Mouse (Mus musculus): ENCODE measurements at regions not wholly inside any gene's neighbourhood (a gene's known extent, or its start where the extent isn't known, plus 50 kb on each side); places are given as distances from the start of the nearest gene placed in this dataset.

DNA sequence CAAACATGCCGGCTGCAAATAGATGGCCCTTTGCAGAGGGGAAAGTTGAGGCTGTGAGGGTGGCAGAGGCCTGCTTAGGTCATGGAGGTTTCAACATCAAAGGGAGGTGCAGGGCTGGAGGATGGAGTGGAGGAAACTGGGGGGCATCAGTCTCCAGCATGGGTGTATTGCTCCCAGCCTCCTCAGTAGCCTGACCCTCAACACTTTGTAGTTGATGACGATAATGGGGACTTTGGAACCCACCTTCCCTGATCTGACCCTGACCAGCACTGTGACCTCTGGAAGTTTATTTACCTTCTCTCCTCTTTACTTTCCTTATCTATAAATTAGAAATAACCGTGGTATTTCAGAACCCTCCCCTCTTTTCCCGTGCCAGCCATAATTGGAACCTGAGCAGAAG is 56.2 kb downstream of the Gm26897 start:
- Histone ChIP-seq H3K4me2 (replicated peaks; ENCODE audit: low read depth) (no peak overlapping the region), H3K27me3 (ENCODE audit: control insufficient read depth, insufficient read depth, low read length) (no peaks in the 10 kb centered on the region), H3K27ac (replicated peaks) (no peak overlapping the region), H3K36me3 (ENCODE audit: control insufficient read depth, insufficient read depth, low read length) (no peaks in the 10 kb centered on the region), H3K9ac (ENCODE audit: low read length) (no peak overlapping the region), H3K4me1 (replicated peaks; ENCODE audit: control insufficient read depth, insufficient read depth) (no peaks in the 10 kb centered on the region), H3K9me3 (ENCODE audit: control insufficient read depth, low read length) (no peaks in the 10 kb centered on the region), H3K4me3 (ENCODE audit: low read depth, low read length) (no peak overlapping the region)
- WGBS = 42% methylated on average over 4 of the region's 4 CpGs
- ATAC-seq (ENCODE audit: low FRiP score, low TSS enrichment) = no peak
- no peak for TF ChIP-seq CTCF (IDR thresholded peaks at IDR 0.05; ENCODE audit: low read depth)
- TF ChIP-seq EP300 (optimal IDR thresholded peaks at IDR 0.05) = no peak
- no peak for DNase-seq (ENCODE audit: low spot score)

DNA sequence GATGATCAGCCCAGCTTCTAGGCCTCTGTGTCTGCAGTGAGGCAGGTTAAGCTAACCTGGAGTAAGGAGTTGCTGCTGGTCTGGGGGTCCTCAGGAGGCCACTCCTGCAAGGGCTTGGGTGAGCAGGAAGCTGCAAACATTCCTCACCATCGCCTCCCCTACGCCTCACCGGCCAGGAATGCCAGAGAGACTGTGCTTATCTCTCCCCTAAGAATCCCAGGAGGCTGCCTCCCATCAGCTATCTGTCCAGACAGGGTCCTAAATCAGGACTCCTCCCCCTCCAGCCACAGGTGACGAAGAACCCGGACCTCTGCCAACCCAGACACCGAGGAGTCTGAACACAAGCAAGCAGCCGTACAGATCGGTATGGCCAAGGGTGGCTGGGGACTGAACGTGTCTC is 56.8 kb downstream of the Gm26897 start:
- Histone ChIP-seq H3K4me1 (replicated peaks; ENCODE audit: control insufficient read depth, insufficient read depth) (no peaks in the 10 kb centered on the region), H3K36me3 (ENCODE audit: control insufficient read depth, insufficient read depth, low read length) (no peaks in the 10 kb centered on the region), H3K4me3 (ENCODE audit: low read depth, low read length) (no peak overlapping the region), H3K9ac (ENCODE audit: low read length) (no peak overlapping the region), H3K27ac (replicated peaks) (no peak overlapping the region), H3K9me3 (ENCODE audit: control insufficient read depth, low read length) (no peaks in the 10 kb centered on the region), H3K27me3 (ENCODE audit: control insufficient read depth, insufficient read depth, low read length) (no peaks in the 10 kb centered on the region), H3K4me2 (replicated peaks; ENCODE audit: low read depth) (no peak overlapping the region)
- DNase-seq (ENCODE audit: low spot score) (no peak), ATAC-seq (ENCODE audit: low FRiP score, low TSS enrichment) (peak; percentile 35; the same call in 1 of the 2 replicates)
- TF ChIP-seq EP300 (optimal IDR thresholded peaks at IDR 0.05) (no peak), CTCF (IDR thresholded peaks at IDR 0.05; ENCODE audit: low read depth) (no peak)
- WGBS = 36% methylated on average over 9 of the region's 9 CpGs

DNA sequence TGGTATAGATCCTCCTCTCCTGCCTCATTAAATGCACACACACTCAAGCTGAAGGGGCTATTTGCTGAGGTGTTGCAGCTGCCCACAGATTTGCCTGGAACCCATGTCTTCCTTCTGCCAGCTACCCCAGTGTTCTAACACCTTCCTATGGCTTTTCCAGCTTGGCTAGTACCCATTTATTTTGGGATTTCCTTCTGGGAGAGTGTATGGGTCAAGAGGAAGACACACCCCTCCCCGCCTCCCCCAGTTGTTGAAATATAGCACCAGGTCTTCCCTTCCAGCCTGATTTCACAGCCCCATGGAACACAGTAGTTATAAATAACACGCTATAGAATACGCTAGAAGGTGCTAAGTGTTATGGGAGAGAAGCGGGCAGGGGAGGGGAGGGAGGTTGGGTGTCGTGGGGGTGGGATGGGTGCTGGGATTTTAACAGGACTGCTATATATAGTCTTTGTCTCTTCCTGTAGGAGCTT is 57.4 kb downstream of the Gm26897 start:
- no peaks in the 10 kb centered on the region for H3K27me3 ChIP-seq (ENCODE audit: control insufficient read depth, insufficient read depth, low read length)
- no peak overlapping the region for H3K4me2 ChIP-seq (replicated peaks; ENCODE audit: low read depth)
- DNase-seq (ENCODE audit: low spot score) = no peak
- H3K4me1 ChIP-seq (replicated peaks; ENCODE audit: control insufficient read depth, insufficient read depth) = no peaks in the 10 kb centered on the region
- no peak overlapping the region for H3K27ac ChIP-seq (replicated peaks)
- H3K36me3 ChIP-seq (ENCODE audit: control insufficient read depth, insufficient read depth, low read length) = no peaks in the 10 kb centered on the region
- ATAC-seq (ENCODE audit: low FRiP score, low TSS enrichment) = no peak
- no peaks in the 10 kb centered on the region for H3K9me3 ChIP-seq (ENCODE audit: control insufficient read depth, low read length)
- H3K9ac ChIP-seq (ENCODE audit: low read length) = no peak overlapping the region
- TF ChIP-seq EP300 (optimal IDR thresholded peaks at IDR 0.05) (no peak), CTCF (IDR thresholded peaks at IDR 0.05; ENCODE audit: low read depth) (no peak)
- H3K4me3 ChIP-seq (ENCODE audit: low read depth, low read length) = no peak overlapping the region
- 62% methylated on average over 5 of the region's 5 CpGs for WGBS

DNA sequence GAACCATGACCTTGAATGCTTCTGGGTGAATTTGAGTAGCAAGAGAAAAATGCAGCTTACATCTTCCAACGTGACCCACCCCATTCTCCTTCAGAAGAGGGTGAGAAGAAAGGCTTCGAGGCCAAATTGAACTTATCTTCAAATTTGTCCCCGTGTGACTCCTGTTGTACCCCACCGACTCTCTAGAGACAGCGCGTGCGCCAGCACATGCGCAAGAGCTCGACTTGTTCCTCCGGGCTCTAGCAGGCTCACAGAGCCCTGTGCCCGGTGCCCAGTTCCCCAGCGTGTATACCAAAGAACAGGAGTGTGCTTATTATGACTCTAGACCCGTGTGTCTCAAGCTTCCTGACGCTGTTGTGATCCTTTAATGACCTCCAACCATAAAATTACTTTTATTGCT is 59.0 kb downstream of the Gm26897 start:
- Histone ChIP-seq H3K27me3 (ENCODE audit: control insufficient read depth, insufficient read depth, low read length) (no peaks in the 10 kb centered on the region), H3K36me3 (ENCODE audit: control insufficient read depth, insufficient read depth, low read length) (no peaks in the 10 kb centered on the region), H3K4me2 (replicated peaks; ENCODE audit: low read depth) (no peak overlapping the region), H3K27ac (replicated peaks) (no peak overlapping the region), H3K4me3 (ENCODE audit: low read depth, low read length) (no peak overlapping the region), H3K9ac (ENCODE audit: low read length) (no peak overlapping the region), H3K4me1 (replicated peaks; ENCODE audit: control insufficient read depth, insufficient read depth) (no peaks in the 10 kb centered on the region), H3K9me3 (ENCODE audit: control insufficient read depth, low read length) (no peaks in the 10 kb centered on the region)
- WGBS = 81% methylated on average over 14 of the region's 14 CpGs
- ATAC-seq (ENCODE audit: low FRiP score, low TSS enrichment) (no peak), DNase-seq (ENCODE audit: low spot score) (no peak)
- TF ChIP-seq EP300 (optimal IDR thresholded peaks at IDR 0.05) (no peak), CTCF (IDR thresholded peaks at IDR 0.05; ENCODE audit: low read depth) (no peak)

DNA sequence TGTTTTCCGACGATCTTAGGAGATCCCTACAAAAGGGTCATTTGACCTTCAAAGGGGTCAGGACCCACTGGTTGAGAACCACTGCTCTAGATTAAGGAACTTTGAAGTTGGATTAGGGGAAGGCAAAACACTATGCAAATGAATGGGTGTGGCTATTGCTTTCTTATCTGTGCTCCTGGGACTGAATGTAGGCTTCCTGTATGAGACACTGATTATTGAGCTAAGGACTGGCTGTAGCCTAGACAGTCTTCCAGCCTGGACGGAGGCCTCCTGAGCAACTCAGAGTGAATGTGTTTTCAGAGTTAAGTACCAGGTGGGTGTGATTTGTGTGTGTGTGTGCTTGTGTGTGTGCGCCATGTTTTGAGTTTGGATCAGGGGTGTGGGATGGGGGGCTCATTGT is 59.5 kb downstream of the Gm26897 start:
- H3K9me3 ChIP-seq (ENCODE audit: control insufficient read depth, low read length) = no peaks in the 10 kb centered on the region
- H3K27me3 ChIP-seq (ENCODE audit: control insufficient read depth, insufficient read depth, low read length) = no peaks in the 10 kb centered on the region
- H3K36me3 ChIP-seq (ENCODE audit: control insufficient read depth, insufficient read depth, low read length) = no peaks in the 10 kb centered on the region
- DNase-seq (ENCODE audit: low spot score) = no peak
- H3K4me2 ChIP-seq (replicated peaks; ENCODE audit: low read depth) = no peak overlapping the region
- WGBS = 82% methylated on average over 4 of the region's 4 CpGs
- ATAC-seq (ENCODE audit: low FRiP score, low TSS enrichment) = no peak
- no peaks in the 10 kb centered on the region for H3K4me1 ChIP-seq (replicated peaks; ENCODE audit: control insufficient read depth, insufficient read depth)
- H3K9ac ChIP-seq (ENCODE audit: low read length) = no peak overlapping the region
- TF ChIP-seq EP300 (optimal IDR thresholded peaks at IDR 0.05) (no peak), CTCF (IDR thresholded peaks at IDR 0.05; ENCODE audit: low read depth) (no peak)
- no peak overlapping the region for H3K27ac ChIP-seq (replicated peaks)
- no peak overlapping the region for H3K4me3 ChIP-seq (ENCODE audit: low read depth, low read length)

DNA sequence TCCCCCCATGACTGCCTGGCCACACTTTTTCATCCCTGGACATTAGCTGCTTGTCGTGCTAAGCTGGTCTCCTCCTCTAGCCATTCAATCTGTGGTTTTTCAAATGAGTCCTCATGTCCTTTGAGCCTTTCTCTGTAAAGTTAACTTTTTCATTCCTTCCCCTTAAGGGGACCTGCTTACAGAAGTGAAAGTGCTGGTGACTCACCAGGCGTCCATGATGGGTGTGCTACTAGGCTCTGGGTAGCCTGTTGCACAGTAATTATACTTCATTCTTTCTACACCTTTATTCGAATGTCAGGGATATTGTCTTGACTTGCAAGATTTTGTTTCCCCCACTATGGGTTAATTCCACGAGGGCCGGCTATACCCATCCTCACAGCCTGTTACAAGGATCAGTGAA is 63.2 kb downstream of the Gm26897 start:
- TF ChIP-seq EP300 (optimal IDR thresholded peaks at IDR 0.05) (no peak), CTCF (IDR thresholded peaks at IDR 0.05; ENCODE audit: low read depth) (no peak)
- WGBS = 55% methylated on average over 5 of the region's 5 CpGs
- Histone ChIP-seq H3K4me1 (replicated peaks; ENCODE audit: control insufficient read depth, insufficient read depth) (no peaks in the 10 kb centered on the region), H3K9ac (ENCODE audit: low read length) (no peak overlapping the region), H3K9me3 (ENCODE audit: control insufficient read depth, low read length) (no peaks in the 10 kb centered on the region), H3K27me3 (ENCODE audit: control insufficient read depth, insufficient read depth, low read length) (no peaks in the 10 kb centered on the region), H3K4me3 (ENCODE audit: low read depth, low read length) (no peak overlapping the region), H3K27ac (replicated peaks) (no peak overlapping the region), H3K36me3 (ENCODE audit: control insufficient read depth, insufficient read depth, low read length) (no peaks in the 10 kb centered on the region), H3K4me2 (replicated peaks; ENCODE audit: low read depth) (no peak overlapping the region)
- DNase-seq (ENCODE audit: low spot score) (no peak), ATAC-seq (ENCODE audit: low FRiP score, low TSS enrichment) (no peak)

Measured in stomach, postnatal 0 days (tissue).